Mouse (Mus musculus): ENCODE results near the gene Cd34. TPM values are rescaled to one million over a fixed set of nuclear protein-coding genes. Genes with fewer than 3 reads are reported as not detected.

Gene Cd34
- total RNA-seq, 2 experiments from 2014 or later = 29.1 to 29.2 TPM

GRCm38 (mm10) chr1:194993409-194993988, 54.9 kb downstream of the Cd34 start:
- intact Hi-C loops (cut with DNase I) = no loop called here
- DNase-seq (ENCODE audit: extremely low spot score in 1 of 2, low spot score in 2 of 2) = no peak

GRCm38 (mm10) chr1:194994262-194994661, 55.6 kb downstream of the Cd34 start:
- intact Hi-C loops (cut with DNase I) = no loop called here
- DNase-seq (ENCODE audit: extremely low spot score in 1 of 2, low spot score in 2 of 2) = no peak

DNA sequence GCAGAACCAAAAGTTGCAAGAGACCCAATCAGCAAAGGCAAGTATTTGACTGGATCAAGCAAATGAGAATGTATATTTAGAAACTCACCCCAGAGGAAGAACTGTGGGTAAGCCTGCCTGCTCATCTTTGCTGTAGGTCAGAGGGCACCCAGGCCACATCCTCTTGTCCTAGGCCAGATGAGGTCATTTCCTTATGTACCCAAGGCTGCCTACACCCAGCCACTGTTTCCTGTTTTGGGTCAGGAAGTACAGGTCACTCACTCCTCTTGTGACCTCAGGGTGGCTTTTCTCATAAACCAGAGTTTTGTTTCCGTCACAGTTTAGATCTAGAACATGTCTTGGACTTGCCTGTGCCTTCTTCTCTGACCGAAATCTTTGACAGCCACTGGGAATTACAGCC, 56.6 kb downstream of the Cd34 start:
- DNase-seq (ENCODE audit: extremely low spot score in 1 of 2, low spot score in 2 of 2) = peak in 1 of 2 experiments; percentile 50
- intact Hi-C loops (cut with DNase I) = no loop called here

- intact Hi-C loops (cut with DNase I) = no loop called here
- no peak for DNase-seq (ENCODE audit: extremely low spot score in 1 of 2, low spot score in 2 of 2)
Observed at GRCm38 (mm10) chr1:194998396-194998795, 59.8 kb downstream of the Cd34 start.

DNA sequence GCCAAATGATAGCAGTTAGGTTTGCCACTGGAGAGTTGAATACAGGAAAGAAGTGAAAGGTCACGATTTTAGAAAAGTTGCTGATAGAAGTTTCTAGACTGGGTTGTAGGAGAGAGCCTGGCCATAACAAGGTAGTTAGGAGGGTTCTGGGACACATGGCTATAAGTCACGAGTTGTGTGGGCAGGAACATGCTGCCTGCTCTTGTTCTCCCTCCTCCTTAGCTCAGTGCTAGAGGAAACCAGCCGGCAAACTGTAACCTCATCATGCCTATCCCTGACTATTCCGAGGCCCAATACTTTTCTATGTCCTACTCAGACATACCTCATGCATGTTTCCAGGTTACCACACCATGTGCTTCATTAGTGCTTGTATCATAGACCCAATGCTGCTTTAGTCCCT, 64.7 kb downstream of the Cd34 start:
- no peak for DNase-seq (ENCODE audit: extremely low spot score in 1 of 2, low spot score in 2 of 2)
- intact Hi-C loops (cut with DNase I) = no loop called here

GRCm38 (mm10) chr1:195004194-195004593, 65.6 kb downstream of the Cd34 start:
- no peak for DNase-seq (ENCODE audit: extremely low spot score in 1 of 2, low spot score in 2 of 2)
- intact Hi-C loops (cut with DNase I) = no loop called here

DNA sequence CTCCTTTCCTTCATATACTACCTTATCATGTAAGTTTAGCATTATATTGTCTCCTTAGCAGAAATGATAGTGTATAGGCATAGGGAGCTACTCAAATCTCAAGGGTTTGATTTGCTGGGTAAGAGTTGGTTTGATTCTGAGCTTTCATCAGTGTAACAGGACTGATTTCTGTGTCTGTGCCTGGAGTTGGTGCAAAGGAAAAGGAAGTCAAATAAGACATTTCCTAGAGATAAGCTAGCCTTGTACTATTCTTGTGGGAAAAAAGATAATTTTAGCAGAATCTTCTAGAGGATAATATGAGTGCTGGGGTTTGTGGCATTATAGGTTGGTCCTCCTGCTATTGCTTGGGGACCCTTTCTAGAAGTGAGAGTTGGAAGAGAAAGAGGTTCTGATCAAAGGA, 67.6 kb downstream of the Cd34 start:
- intact Hi-C loops (cut with DNase I) = no loop called here
- DNase-seq (ENCODE audit: extremely low spot score in 1 of 2, low spot score in 2 of 2) = no peak

Other genes with a start within 250 kb of the Cd34 start
- 1 to 10 TPM; 5.9 TPM for gene Cd46, start 153.4 kb downstream of the Cd34 start, total RNA-seq (2021)
- gene Cr1l, start 192.8 kb downstream of the Cd34 start, total RNA-seq (2021) = 10 to 100 TPM; 42.7 to 43.8 TPM
- gene Cr2, start 237.9 kb downstream of the Cd34 start, total RNA-seq (2021) = 1 to 10 TPM in 1 of 2 experiments, under 1 TPM in 1; 0.73 to 2.1 TPM

Data from left cerebral cortex, postnatal 10 days (tissue).